Mouse (Mus musculus) layer of hippocampus, postnatal 10 days (tissue): ENCODE measurements at regions not wholly inside any gene's neighbourhood (a gene's known extent, or its start where the extent isn't known, plus 50 kb on each side); places are given as distances from the start of the nearest gene placed in this dataset.
A peak's percentile ranks its signal among the peaks of the same experiment; 100 is the strongest.

Experiments
- DNase-seq, 2 experiments: peaks; one replicate each; pipeline ENCODE4 v3.0.0; 2021; ENCODE audit warnings: low spot score in 2 of 2

- DNase-seq, result peak in 1 of 2 experiments; percentile 11
Measured at GRCm38 (mm10) chr12:39073289-39074022, 294.3 kb downstream of the Etv1 start.

- no peak for DNase-seq
Measured at GRCm38 (mm10) chr12:39086285-39086684, 307.1 kb downstream of the Etv1 start.

- no peak for DNase-seq
Measured at GRCm38 (mm10) chr12:39094638-39095230, 315.6 kb downstream of the Etv1 start.

DNA sequence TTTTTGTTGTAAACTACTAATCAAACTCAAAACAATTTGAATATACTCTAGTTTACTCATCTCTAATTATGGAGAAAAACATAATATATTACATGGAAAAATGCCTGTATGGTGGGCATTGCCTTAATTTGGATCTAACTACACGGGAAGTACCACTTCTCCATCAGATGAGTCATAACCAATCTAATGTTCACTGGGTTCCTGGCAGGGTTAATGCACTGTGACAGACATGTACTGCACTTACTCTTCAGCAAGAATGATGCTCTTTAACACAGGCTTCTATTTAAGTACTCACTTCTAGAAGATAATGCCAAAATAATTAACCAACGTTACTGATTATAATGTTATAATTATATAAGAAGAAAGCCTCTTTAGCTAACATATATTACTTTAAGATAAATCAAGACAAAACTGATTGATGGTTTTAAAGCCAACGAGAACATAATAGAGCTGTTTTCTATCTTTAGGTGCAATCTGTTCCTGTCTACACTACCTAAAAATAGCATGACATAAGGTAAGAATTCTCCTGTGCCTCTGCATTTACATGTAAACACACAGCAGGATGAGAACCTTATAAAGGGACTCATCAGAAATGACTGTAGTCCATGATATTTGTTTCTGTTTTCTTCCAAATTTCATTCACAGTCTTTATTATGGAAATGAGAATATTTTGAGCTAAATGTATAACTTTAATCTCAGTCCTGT lies 344.4 kb downstream of the Etv1 start:
- DNase-seq, result no peak

GRCm38 (mm10) chr12:39154689-39155088 lies 375.5 kb downstream of the Etv1 start:
- no peak for DNase-seq

DNA sequence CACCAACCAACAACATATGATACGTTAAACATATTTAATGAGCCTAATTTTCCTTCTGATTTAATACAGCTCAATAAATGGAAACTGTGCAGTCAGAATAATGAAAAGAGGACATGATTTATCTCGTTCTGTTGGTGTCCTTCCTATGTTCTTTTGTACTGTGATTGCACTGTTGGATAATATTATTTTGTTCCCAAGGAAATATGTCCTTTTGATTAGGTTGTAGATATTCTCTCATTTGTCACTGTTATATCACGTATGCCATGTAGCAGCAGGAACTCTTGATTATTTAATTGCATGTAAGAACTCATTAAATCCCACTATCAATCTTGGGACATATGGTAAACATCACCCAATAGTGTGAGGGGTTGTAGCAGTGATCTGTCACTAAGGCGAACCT lies 397.8 kb downstream of the Etv1 start:
- no peak for DNase-seq

DNA sequence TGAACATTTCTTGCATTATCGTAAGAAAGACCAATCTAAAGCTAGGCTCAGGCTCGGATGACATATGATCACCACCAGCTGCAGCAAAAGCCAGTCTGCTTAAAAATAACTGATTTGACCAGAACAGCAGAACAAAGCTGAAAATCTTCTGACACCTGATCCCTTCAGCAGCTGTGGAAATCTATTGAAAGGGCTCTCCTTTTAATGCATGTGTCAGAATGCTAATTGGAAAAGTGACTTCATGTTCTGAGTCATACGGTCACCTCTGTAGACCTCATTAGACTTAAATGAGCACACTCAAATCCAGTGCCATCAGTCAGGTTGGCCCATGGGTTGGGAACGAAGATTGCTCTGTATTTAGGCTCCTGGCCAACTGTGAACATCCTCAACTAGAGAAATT lies 444.9 kb downstream of the Etv1 start:
- DNase-seq, result no peak

DNA sequence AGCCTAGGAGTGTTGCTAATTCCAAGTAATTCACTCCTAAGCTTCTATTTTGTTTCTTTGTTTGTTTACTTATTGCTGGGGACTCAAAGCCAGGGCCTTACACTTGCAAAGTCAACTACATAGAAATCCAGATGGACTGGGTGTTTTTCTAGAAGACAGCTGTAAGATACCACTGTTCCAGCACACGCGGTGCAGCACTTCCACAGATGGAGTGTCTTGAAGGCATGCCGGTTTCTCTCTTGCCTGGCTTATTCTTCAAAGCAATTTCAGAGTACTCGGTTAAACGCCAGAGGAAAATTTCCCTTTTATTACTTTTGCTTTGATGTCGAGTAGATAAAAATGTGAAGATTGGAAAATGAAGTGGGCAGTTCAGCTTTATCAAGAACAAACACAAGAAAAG lies 477.4 kb downstream of the Etv1 start:
- no peak for DNase-seq

DNA sequence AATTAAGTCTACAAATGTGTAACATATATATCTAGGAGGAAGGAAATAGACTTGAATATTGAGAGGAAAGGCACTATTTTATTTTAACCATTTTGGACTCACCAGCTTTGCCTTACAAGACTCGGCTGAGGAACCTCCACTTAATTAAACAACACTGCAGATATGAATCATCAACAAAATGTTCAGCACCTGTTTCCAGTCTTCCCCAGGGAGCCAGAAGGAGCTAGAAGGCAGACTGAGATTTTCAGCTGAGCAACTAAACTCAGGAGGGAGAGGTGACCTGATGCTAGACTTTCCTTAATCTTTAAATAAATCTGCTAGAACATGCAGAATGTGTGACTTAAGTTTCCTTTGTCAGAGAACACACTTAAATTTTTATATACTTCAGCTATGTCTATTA lies 478.4 kb downstream of the Etv1 start:
- no peak for DNase-seq

DNA sequence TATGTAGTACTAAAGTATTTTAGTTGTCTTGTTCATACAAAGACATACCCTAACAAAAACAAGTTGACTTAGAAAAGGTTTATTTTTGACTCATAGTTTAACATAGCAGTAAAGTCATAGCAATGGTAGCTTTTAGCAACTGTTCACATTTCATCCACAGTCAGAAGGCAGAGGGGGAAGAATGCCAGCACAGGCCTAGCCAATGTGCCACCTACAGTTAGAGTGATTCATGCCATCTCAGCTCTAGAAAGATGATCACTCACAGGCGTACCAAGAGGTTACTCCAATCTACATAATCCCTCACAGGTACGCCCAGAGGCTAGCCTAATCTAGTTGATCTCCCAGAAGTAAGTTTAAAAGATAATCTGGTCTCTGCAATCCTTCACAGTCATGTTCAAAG lies 510.5 kb downstream of the Etv1 start:
- no peak for DNase-seq

DNA sequence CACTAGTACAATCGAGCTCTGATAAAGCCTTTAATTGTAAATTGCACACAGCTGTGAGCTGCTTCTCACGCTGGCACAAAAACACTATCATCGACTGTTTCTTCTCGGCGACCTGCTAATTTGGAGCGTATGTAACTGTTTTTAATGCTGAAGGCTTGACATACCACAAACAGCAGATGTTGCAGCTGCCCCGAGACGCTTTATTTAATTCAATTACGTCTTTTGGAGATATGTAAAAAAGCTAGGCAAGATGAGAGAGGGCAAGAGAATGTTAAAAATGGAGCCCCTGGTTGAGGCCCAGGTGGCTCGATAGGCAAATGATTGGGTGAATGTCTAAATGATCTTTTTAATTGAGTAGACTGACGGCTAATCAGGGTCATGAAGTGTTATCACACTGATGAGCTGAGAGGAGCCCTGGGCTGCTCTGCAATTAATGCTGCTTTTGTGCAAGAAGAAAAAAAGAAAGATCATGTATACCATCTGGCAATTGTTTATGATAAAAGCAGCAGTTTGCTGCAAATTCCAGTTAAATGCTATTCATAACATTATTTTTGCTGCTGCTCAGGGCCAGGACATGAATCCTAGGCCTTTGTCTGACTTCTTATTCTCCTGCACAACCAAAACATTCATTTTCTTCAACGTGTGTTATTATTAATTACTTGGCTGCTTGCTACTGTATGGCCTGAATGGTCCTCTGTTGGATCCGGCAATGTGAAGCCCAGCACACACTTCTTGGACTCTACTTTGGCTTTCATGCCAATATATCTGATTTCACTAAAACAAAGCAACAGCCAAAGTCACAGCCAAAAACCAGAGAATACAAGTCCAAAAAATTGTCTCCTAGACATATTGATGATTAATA lies 522.4 kb downstream of the Etv1 start:
- DNase-seq, result peak; percentile 6 to 11

GRCm38 (mm10) chr12:39302213-39302591 lies 523.0 kb downstream of the Etv1 start:
- no peak for DNase-seq

DNA sequence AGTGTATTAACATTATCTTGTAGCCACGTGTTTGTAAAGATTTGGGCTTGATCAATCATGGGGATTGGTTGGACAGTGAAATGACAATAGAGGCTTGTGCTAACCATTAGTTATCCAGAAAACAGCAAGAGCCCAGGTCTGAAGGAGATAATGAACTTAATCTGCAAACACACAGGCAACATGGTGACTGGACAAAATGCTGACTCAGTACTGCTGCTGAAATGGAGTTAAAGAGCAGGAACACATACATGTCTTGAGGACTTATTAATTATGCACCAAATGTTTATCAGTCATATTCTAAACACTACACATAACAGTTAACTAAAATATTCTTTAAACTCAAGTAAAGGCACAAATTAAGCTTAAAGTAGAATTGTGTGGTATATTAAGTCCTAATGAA lies 528.6 kb downstream of the Etv1 start:
- DNase-seq, result no peak

GRCm38 (mm10) chr12:39309905-39310304 lies 530.7 kb downstream of the Etv1 start:
- DNase-seq, result no peak

GRCm38 (mm10) chr12:39317229-39317628 lies 538.0 kb downstream of the Etv1 start:
- DNase-seq, result no peak

DNA sequence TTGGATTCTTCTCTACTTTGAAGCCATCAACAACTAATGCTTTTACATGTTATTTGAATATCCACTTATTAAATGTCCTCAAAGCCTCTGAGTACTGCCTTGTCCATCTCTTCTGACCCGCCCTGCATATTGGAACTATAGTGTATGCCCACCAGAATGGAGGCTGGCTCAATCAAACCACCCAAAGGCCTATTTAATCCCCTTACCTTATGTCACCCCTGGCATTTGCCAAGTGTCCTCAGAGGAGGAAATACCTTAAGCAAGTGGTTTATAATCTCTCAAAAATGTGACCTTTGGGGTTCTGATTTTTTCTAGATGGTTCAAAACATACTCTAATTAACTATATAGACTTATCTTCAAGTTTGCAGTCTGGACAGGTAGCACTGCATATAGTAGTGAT lies 542.3 kb downstream of the Etv1 start:
- no peak for DNase-seq

DNA sequence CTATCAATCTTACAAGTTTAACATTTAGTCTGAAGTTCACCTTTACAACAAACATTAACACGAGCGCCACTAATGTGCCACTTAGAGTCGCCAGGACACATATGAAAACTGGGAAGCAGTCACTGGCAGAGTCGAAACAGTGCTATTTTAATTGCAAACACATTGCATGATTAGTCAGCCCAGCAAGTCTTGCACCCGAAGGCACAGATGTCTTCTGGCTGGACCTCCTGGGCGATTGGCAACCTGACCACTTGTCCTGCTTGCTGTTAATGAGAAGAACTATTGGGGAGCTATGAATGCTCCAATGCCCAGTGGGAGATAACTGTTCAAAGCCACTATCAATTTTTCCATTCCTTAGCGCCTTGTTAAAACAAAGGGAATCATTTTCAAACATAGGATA lies 547.0 kb downstream of the Etv1 start:
- DNase-seq, result peak; percentile 50 to 60

DNA sequence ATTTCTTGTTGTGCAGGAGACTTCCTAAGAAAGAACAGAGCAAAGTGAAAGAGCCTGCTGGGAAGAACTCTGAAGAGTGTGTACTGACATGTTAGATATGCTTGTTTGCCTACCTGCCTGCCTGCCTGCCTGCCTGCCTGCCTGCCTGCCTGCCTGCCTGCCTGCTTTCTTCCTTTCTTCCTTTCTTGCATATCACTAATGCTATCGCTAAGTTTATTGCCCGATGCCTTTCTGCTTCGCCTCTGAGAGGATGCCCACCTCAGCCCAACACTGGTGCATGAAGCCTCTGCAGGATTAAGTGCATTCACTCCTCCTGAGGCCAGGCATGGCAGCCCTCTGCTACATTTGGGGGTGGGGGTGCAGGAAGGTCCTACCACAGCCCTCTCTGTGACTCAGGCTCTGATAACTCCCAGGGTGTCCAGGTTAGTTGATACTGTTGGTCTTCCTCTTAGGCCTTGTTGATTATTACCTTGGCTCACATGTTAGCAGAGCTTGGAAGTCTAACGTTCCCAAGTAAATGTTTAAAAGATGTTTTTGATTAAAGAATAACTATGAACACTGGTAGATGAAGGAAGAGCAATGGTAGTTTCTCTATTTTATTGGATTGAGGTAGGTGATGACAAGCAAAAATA lies 547.6 kb downstream of the Etv1 start:
- no peak for DNase-seq

DNA sequence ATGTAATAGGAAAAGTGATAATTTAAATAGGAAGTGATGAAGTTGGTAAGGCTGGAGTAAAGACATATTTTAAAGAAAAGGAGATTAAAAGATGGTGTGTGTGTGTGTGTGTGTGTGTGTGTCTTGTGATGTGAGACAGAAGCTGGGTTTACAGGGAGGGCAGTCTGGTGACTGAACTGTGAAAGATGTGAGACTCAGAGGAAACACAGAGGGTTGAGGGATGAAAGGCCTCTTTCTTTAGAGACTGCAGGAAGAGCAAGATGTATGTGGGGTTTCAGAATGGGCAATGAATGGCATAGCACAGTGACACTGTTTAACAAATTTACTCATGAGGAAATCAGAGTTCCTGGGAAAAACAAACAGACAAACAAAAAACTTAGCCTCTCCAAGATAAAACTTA lies 549.2 kb downstream of the Etv1 start:
- DNase-seq, result no peak

- DNase-seq, result no peak
Measured at GRCm38 (mm10) chr12:39339101-39339538, 559.9 kb downstream of the Etv1 start.

GRCm38 (mm10) chr12:39341751-39342271 lies 562.6 kb downstream of the Etv1 start:
- DNase-seq, result no peak
